Mouse (Mus musculus): ENCODE measurements around the gene Efcab7.

- TF ChIP-seq CHD2 (IDR thresholded peaks at IDR 0.05; ENCODE audit: low read depth, low read length) = no peak
- TF ChIP-seq ZNF384 (IDR thresholded peaks at IDR 0.05; ENCODE audit: low read depth, low read length) = no peak
- no peak for TF ChIP-seq MAFK (IDR thresholded peaks at IDR 0.05; ENCODE audit: insufficient read depth, low read depth, low read length)
Observed at GRCm38 (mm10) chr4:99944606-99945005, 115.6 kb downstream of the Efcab7 start.
